Mouse (Mus musculus) megakaryocyte, embryonic 14.5 days (primary cell): ENCODE results near the gene Raet1e.
"Not testable (repeated sequence)": the region's sequence is repeated elsewhere in the genome, so short reads cannot be mapped to it uniquely, and the experiment has no call there.

Experiments
- FLI1 ChIP-seq: IDR thresholded peaks from 2 replicates; pipeline ENCODE4 v1.6.1; 2012; ENCODE audit warnings: low read length, inconsistent platforms, mixed read lengths
- GATA1 ChIP-seq: IDR thresholded peaks from 3 replicates; pipeline ENCODE4 v1.6.1; 2012; ENCODE audit warnings: mixed read lengths, low read length, inconsistent platforms, borderline replicate concordance

DNA sequence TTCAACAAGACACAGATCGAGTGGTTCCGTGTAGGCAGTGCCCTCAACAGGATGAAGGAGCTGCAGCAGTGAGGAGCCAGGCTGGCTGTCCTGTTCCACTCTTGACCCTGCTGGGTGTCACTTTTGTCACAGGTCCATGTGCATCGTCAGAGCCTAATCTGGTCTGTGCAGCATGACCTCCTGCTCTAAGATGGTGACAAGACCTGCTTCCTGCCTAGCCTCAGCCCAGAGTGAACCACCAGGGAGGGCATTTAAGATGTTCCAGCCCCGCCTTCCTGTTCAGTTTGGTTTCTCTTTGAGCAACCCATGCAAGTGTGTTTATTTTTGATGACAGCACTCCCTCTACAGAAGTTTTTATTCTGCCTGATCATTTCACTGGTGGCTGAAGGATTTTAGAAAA, 187.4 kb downstream of the Raet1e start:
- TF ChIP-seq GATA1, FLI1: not testable (repeated sequence)
